Mouse (Mus musculus): Measurements from ENCODE around the gene Ctse. TPM values are rescaled to one million over a fixed set of nuclear protein-coding genes. Genes with fewer than 3 reads are reported as not detected.

Ctse gene
- polyA plus RNA-seq, 1 experiment from 2014 or later = 0.49 TPM

GRCm38 (mm10) chr1:131660266-131660665 is 22.2 kb downstream of the Ctse start:
- H3K4me3 ChIP-seq (ENCODE audit: low read depth, low read length) = no peak overlapping the region
- 84% methylated on average over 2 of the region's 2 CpGs for WGBS
- H3K9me3 ChIP-seq (ENCODE audit: control insufficient read depth, low read length) = no peaks in the 10 kb centered on the region
- H3K27ac ChIP-seq (ENCODE audit: low read depth, low read length) = no peak overlapping the region
- no peak overlapping the region for H3K4me2 ChIP-seq (ENCODE audit: low read depth)
- no peaks in the 10 kb centered on the region for H3K36me3 ChIP-seq (ENCODE audit: control insufficient read depth, insufficient read depth, low read length)
- ATAC-seq (ENCODE audit: insufficient read depth, low FRiP score, low TSS enrichment) (no peak), DNase-seq (ENCODE audit: low spot score) (no peak)
- H3K9ac ChIP-seq (ENCODE audit: low read length) = no peak overlapping the region
- no peaks in the 10 kb centered on the region for H3K27me3 ChIP-seq (ENCODE audit: control insufficient read depth, insufficient read depth, low read length)
- H3K4me1 ChIP-seq (ENCODE audit: control insufficient read depth, insufficient read depth, low read length) = no peaks in the 10 kb centered on the region

DNA sequence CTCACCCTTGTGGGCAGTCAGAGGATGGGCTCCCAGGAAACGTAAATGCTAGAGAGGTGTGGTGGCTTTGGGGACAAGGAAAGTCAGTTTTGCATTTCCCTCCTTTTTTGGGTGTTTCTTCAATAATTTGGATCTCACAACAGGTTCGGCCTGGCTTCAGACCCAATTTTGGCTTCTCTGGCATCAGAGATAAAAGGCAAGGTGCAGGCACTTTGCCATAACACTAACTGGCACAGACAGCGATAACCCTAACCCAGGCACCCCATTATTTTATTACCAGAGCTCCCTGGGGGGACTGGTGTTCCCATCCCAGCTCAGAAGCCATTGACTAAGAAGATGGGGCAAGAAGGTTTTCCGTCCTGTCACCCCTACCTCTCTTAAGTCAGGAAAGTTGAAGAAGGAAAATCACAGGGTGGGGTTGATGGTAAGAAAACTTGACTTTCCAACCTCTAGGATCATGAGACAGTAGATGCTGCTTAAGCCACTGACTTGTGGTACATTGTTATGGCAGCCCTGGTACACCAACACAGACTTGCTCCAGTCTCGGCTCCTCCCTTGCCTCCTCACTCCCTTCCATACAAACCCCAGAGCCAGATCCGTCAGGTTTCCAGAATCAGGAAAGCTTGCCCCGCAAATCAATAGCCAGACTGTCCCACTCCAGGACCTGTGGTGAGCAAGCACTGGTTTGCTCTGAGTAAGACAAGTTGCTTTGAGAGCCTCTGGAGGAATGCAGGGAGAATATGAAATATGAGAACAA is 22.8 kb downstream of the Ctse start:
- H3K4me3 ChIP-seq (ENCODE audit: low read depth, low read length) = no peak overlapping the region
- no peaks in the 10 kb centered on the region for H3K9me3 ChIP-seq (ENCODE audit: control insufficient read depth, low read length)
- H3K27ac ChIP-seq (ENCODE audit: low read depth, low read length) = no peak overlapping the region
- H3K4me2 ChIP-seq (ENCODE audit: low read depth) = no peak overlapping the region
- H3K9ac ChIP-seq (ENCODE audit: low read length) = no peak overlapping the region
- ATAC-seq (ENCODE audit: insufficient read depth, low FRiP score, low TSS enrichment) = no peak
- WGBS = 81% methylated on average over 7 of the region's 7 CpGs
- DNase-seq (ENCODE audit: low spot score) = no peak
- H3K27me3 ChIP-seq (ENCODE audit: control insufficient read depth, insufficient read depth, low read length) = no peaks in the 10 kb centered on the region
- no peaks in the 10 kb centered on the region for H3K36me3 ChIP-seq (ENCODE audit: control insufficient read depth, insufficient read depth, low read length)
- H3K4me1 ChIP-seq (ENCODE audit: control insufficient read depth, insufficient read depth, low read length) = no peaks in the 10 kb centered on the region

DNA sequence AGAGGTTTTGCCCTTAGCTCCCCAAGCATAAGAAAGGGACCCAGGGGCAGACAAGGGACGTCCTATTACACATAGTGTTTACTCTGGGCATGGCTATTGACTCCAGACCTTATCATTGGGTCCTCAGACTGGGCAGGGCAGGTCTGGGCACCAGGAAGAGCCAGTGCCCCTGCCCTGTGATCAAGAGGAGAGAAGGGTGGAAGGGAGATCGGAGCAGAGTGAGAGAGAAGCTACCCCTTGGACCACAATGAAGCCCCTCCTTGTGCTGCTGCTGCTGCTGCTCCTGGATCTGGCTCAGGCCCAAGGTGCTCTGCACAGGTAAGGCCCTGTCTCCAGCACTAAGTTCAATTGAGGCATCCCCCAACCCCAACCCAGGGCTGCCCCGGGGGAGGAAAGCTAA is 23.6 kb downstream of the Ctse start:
- Histone ChIP-seq H3K27me3 (ENCODE audit: control insufficient read depth, insufficient read depth, low read length) (no peaks in the 10 kb centered on the region), H3K9ac (ENCODE audit: low read length) (no peak overlapping the region), H3K4me1 (ENCODE audit: control insufficient read depth, insufficient read depth, low read length) (no peaks in the 10 kb centered on the region), H3K27ac (ENCODE audit: low read depth, low read length) (no peak overlapping the region), H3K4me3 (ENCODE audit: low read depth, low read length) (no peak overlapping the region), H3K36me3 (ENCODE audit: control insufficient read depth, insufficient read depth, low read length) (no peaks in the 10 kb centered on the region), H3K9me3 (ENCODE audit: control insufficient read depth, low read length) (no peaks in the 10 kb centered on the region), H3K4me2 (ENCODE audit: low read depth) (no peak overlapping the region)
- ATAC-seq (ENCODE audit: insufficient read depth, low FRiP score, low TSS enrichment) (no peak), DNase-seq (ENCODE audit: low spot score) (no peak)
- 66% methylated on average over 3 of the region's 3 CpGs for WGBS

- no peaks in the 10 kb centered on the region for H3K4me1 ChIP-seq (ENCODE audit: control insufficient read depth, insufficient read depth, low read length)
- H3K4me2 ChIP-seq (ENCODE audit: low read depth) = no peak overlapping the region
- ATAC-seq (ENCODE audit: insufficient read depth, low FRiP score, low TSS enrichment) (no peak), DNase-seq (ENCODE audit: low spot score) (no peak)
- no peaks in the 10 kb centered on the region for H3K27me3 ChIP-seq (ENCODE audit: control insufficient read depth, insufficient read depth, low read length)
- no peaks in the 10 kb centered on the region for H3K9me3 ChIP-seq (ENCODE audit: control insufficient read depth, low read length)
- 86% methylated on average over 9 of the region's 9 CpGs for WGBS
- no peak overlapping the region for H3K9ac ChIP-seq (ENCODE audit: low read length)
- no peaks in the 10 kb centered on the region for H3K36me3 ChIP-seq (ENCODE audit: control insufficient read depth, insufficient read depth, low read length)
- H3K4me3 ChIP-seq (ENCODE audit: low read depth, low read length) = no peak overlapping the region
- no peak overlapping the region for H3K27ac ChIP-seq (ENCODE audit: low read depth, low read length)
Measured at GRCm38 (mm10) chr1:131663286-131663995, 25.3 kb downstream of the Ctse start.

- no peak overlapping the region for H3K27ac ChIP-seq (ENCODE audit: low read depth, low read length)
- 89% methylated on average over 5 of the region's 5 CpGs for WGBS
- no peaks in the 10 kb centered on the region for H3K36me3 ChIP-seq (ENCODE audit: control insufficient read depth, insufficient read depth, low read length)
Measured at GRCm38 (mm10) chr1:131664136-131664535, 26.0 kb downstream of the Ctse start.

DNA sequence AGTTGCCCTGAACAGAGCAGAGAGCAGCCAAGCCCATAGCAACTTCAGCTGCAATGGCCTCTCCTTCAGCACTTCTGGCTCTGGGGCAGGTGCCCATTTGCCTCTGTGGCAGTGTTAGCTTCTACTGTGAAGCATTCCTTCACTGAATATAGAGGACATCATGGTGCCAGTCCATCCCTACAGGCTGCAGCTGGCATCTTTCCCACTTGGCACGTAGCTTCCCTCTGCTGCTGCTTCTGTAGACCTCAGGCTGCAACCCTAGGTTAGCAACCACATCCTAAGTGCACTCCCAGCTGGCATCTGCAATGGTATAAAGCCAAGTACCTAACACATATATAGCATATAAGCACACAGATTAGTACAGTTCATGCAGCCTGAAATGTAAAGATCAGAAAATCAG is 27.8 kb downstream of the Ctse start:
- WGBS = 71% methylated on average over 1 of the region's 1 CpGs

More at GRCm38 (mm10) chr1:131664136-131664535, 26.0 kb downstream of the Ctse start:
- DNase-seq (ENCODE audit: low spot score) (no peak), ATAC-seq (ENCODE audit: insufficient read depth, low FRiP score, low TSS enrichment) (no peak)
- Histone ChIP-seq H3K9me3 (ENCODE audit: control insufficient read depth, low read length) (no peaks in the 10 kb centered on the region), H3K9ac (ENCODE audit: low read length) (no peak overlapping the region), H3K4me3 (ENCODE audit: low read depth, low read length) (no peak overlapping the region), H3K4me2 (ENCODE audit: low read depth) (no peak overlapping the region), H3K27me3 (ENCODE audit: control insufficient read depth, insufficient read depth, low read length) (no peaks in the 10 kb centered on the region), H3K4me1 (ENCODE audit: control insufficient read depth, insufficient read depth, low read length) (no peaks in the 10 kb centered on the region)

GRCm38 (mm10) chr1:131671113-131671512 is 33.0 kb downstream of the Ctse start:
- Histone ChIP-seq H3K9me3 (ENCODE audit: control insufficient read depth, low read length) (no peaks in the 10 kb centered on the region), H3K4me2 (ENCODE audit: low read depth) (no peak overlapping the region), H3K4me3 (ENCODE audit: low read depth, low read length) (no peak overlapping the region), H3K27ac (ENCODE audit: low read depth, low read length) (no peak overlapping the region), H3K36me3 (ENCODE audit: control insufficient read depth, insufficient read depth, low read length) (no peaks in the 10 kb centered on the region), H3K9ac (ENCODE audit: low read length) (no peak overlapping the region), H3K4me1 (ENCODE audit: control insufficient read depth, insufficient read depth, low read length) (no peaks in the 10 kb centered on the region), H3K27me3 (ENCODE audit: control insufficient read depth, insufficient read depth, low read length) (no peaks in the 10 kb centered on the region)
- 90% methylated on average over 8 of the region's 8 CpGs for WGBS
- ATAC-seq (ENCODE audit: insufficient read depth, low FRiP score, low TSS enrichment) (no peak), DNase-seq (ENCODE audit: low spot score) (no peak)

More for the DNA sequence above, 27.8 kb downstream of the Ctse start:
- H3K4me1 ChIP-seq (ENCODE audit: control insufficient read depth, insufficient read depth, low read length) = no peaks in the 10 kb centered on the region
- DNase-seq (ENCODE audit: low spot score) (peak; percentile 4), ATAC-seq (ENCODE audit: insufficient read depth, low FRiP score, low TSS enrichment) (no peak)
- no peak overlapping the region for H3K4me2 ChIP-seq (ENCODE audit: low read depth)
- no peaks in the 10 kb centered on the region for H3K36me3 ChIP-seq (ENCODE audit: control insufficient read depth, insufficient read depth, low read length)
- H3K9ac ChIP-seq (ENCODE audit: low read length) = no peak overlapping the region
- H3K4me3 ChIP-seq (ENCODE audit: low read depth, low read length) = no peak overlapping the region
- no peaks in the 10 kb centered on the region for H3K9me3 ChIP-seq (ENCODE audit: control insufficient read depth, low read length)
- H3K27me3 ChIP-seq (ENCODE audit: control insufficient read depth, insufficient read depth, low read length) = no peaks in the 10 kb centered on the region
- no peak overlapping the region for H3K27ac ChIP-seq (ENCODE audit: low read depth, low read length)

DNA sequence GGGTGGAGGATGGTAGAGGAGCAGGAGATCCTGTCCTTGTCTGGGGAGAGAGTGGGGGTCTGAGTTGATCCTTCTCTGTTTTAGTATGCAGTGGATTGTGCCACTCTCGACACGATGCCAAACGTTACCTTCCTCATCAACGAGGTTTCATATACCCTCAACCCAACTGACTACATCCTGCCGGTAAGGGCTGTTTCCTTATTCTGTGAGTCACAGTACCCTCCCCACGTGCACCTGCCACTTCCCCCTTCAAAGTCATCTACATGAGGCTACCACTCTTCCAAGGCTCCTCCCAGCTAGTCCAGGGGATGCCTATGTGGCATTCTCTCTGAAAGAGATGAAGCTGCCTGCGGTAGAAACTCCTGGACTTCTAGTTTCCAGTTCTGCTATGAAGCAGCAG is 34.3 kb downstream of the Ctse start:
- no peak overlapping the region for H3K9ac ChIP-seq (ENCODE audit: low read length)
- DNase-seq (ENCODE audit: low spot score) (no peak), ATAC-seq (ENCODE audit: insufficient read depth, low FRiP score, low TSS enrichment) (no peak)
- no peaks in the 10 kb centered on the region for H3K9me3 ChIP-seq (ENCODE audit: control insufficient read depth, low read length)
- no peaks in the 10 kb centered on the region for H3K4me1 ChIP-seq (ENCODE audit: control insufficient read depth, insufficient read depth, low read length)
- no peaks in the 10 kb centered on the region for H3K27me3 ChIP-seq (ENCODE audit: control insufficient read depth, insufficient read depth, low read length)
- H3K4me2 ChIP-seq (ENCODE audit: low read depth) = no peak overlapping the region
- no peak overlapping the region for H3K27ac ChIP-seq (ENCODE audit: low read depth, low read length)
- H3K4me3 ChIP-seq (ENCODE audit: low read depth, low read length) = no peak overlapping the region
- H3K36me3 ChIP-seq (ENCODE audit: control insufficient read depth, insufficient read depth, low read length) = no peaks in the 10 kb centered on the region
- WGBS = 84% methylated on average over 7 of the region's 7 CpGs

- no peak for DNase-seq (ENCODE audit: low spot score)
- Histone ChIP-seq H3K4me2 (ENCODE audit: low read depth) (no peak overlapping the region), H3K4me3 (ENCODE audit: low read depth, low read length) (no peak overlapping the region), H3K4me1 (ENCODE audit: control insufficient read depth, insufficient read depth, low read length) (no peaks in the 10 kb centered on the region), H3K27ac (ENCODE audit: low read depth, low read length) (no peak overlapping the region), H3K9me3 (ENCODE audit: control insufficient read depth, low read length) (no peaks in the 10 kb centered on the region), H3K36me3 (ENCODE audit: control insufficient read depth, insufficient read depth, low read length) (no peaks in the 10 kb centered on the region), H3K9ac (ENCODE audit: low read length) (no peak overlapping the region), H3K27me3 (ENCODE audit: control insufficient read depth, insufficient read depth, low read length) (no peaks in the 10 kb centered on the region)
- ATAC-seq (ENCODE audit: insufficient read depth, low FRiP score, low TSS enrichment) = no peak
- 86% methylated on average over 5 of the region's 5 CpGs for WGBS
Measured at GRCm38 (mm10) chr1:131679644-131680043, 41.5 kb downstream of the Ctse start.

All from neural tube, embryonic 11.5 days (tissue).